Mouse (Mus musculus) ES-Bruce4 (cell line): ENCODE results near the gene Myo5c. TPM values are rescaled to one million over a fixed set of nuclear protein-coding genes. Genes with fewer than 3 reads are reported as not detected.
A peak's percentile ranks its signal among the peaks of the same experiment; 100 is the strongest.

Experiments used
- H3K27ac ChIP-seq: 2 replicates; pipeline ENCODE4 v1.5.1; 2012; ENCODE audit warnings: low read length, inconsistent platforms; ENCODE audit not compliant: insufficient read depth
- H3K27me3 ChIP-seq: 2 replicates; pipeline ENCODE4 v1.6.1; 2012; ENCODE audit warnings: mild to moderate bottlenecking, low read length, inconsistent platforms; ENCODE audit not compliant: control insufficient read depth, poor library complexity, insufficient read depth, severe bottlenecking
- H3K36me3 ChIP-seq: 2 replicates; pipeline ENCODE4 v1.6.1; 2012; ENCODE audit warnings: inconsistent platforms, mild to moderate bottlenecking, low read length, moderate library complexity; ENCODE audit not compliant: control insufficient read depth, poor library complexity, insufficient read depth, severe bottlenecking
- H3K4me1 ChIP-seq: one replicate; pipeline ENCODE4 v1.8.1; 2011; ENCODE audit warnings: low read length; ENCODE audit not compliant: control insufficient read depth, insufficient read depth
- H3K4me3 ChIP-seq: 2 replicates; pipeline ENCODE4 v1.5.1; 2011; ENCODE audit warnings: low read depth, mild to moderate bottlenecking, low read length
- H3K9ac ChIP-seq: 2 replicates; pipeline ENCODE4 v1.6.1; 2012; ENCODE audit warnings: low read depth, mild to moderate bottlenecking, inconsistent platforms; ENCODE audit not compliant: poor library complexity, severe bottlenecking
- H3K9me3 ChIP-seq: replicated peaks from 2 replicates; pipeline ENCODE4 v1.6.1; 2012; ENCODE audit warnings: mild to moderate bottlenecking, low read length, inconsistent platforms; ENCODE audit not compliant: control insufficient read depth, poor library complexity, insufficient read depth, severe bottlenecking
- CTCF ChIP-seq: IDR thresholded peaks from one replicate; pipeline ENCODE4 v1.8.1; 2011; ENCODE audit warnings: low read depth, low read length
- EP300 ChIP-seq: IDR thresholded peaks from 2 replicates; pipeline ENCODE4 v1.6.1; 2011; ENCODE audit warnings: low read depth, low read length; ENCODE audit not compliant: insufficient read depth
- POLR2A ChIP-seq: IDR thresholded peaks from one replicate; pipeline ENCODE4 v1.8.1; 2011; ENCODE audit warnings: low read length; ENCODE audit not compliant: insufficient read depth
- polyA plus RNA-seq: library from polyadenylated mRNA; stranded (reverse); fragments of >200 nt; gene quantifications from 2 replicates; pipeline ENCODE4 v1.2.4, GENCODE M21; 2011; ENCODE audit warnings: low read depth; ENCODE audit not compliant: missing spikeins, insufficient read depth, insufficient read length

Myo5c gene
- polyA plus RNA-seq, 1 experiment: 8.8 TPM

DNA sequence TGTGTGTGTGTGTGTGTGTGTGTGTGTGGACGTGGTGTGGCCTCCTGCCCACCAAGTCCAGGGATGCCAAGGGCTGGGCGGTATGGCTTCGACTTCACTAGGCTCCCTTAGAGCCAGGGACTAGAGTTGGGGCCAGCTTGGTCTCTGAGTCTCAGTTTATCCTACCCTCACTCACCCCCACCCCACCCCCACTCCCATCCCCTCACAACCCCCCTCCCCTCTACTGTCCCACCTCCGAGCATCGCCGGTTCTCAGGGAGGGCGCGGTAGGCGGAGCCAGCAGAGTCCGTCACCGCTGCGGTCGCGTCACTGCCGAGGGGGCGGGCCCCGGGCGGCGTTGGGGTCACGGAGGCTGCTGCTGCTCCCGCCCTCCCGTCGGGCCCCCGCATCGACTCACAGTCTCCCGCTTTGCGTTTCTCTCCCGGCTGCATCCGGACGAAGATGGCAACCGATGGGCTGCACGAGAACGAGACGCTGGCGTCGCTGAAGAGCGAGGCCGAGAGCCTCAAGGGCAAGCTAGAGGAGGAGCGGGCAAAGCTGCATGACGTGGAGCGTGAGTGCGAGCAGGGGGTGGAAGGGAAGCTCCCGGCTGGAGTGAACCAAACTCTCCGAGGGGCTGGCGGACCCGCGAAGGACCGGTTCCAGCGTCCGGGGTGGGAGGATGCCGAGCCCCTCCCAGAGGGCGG is 82.2 kb downstream of the Myo5c start:
- H3K9ac ChIP-seq: peak overlapping the region; percentile 42
- TF ChIP-seq POLR2A (no peak), EP300 (no peak), CTCF (no peak)
- peak overlapping the region; percentile 83 for H3K4me3 ChIP-seq
- H3K9me3 ChIP-seq: no peaks in the 10 kb centered on the region
- no peaks in the 10 kb centered on the region for H3K4me1 ChIP-seq
- no peaks in the 10 kb centered on the region for H3K36me3 ChIP-seq
- no peak overlapping the region for H3K27ac ChIP-seq
- no peaks in the 10 kb centered on the region for H3K27me3 ChIP-seq

GRCm38 (mm10) chr9:75314517-75315105 is 82.8 kb downstream of the Myo5c start:
- Histone ChIP-seq H3K4me1 (no peaks in the 10 kb centered on the region), H3K27me3 (no peaks in the 10 kb centered on the region), H3K9ac (peak overlapping the region; percentile 42), H3K27ac (no peak overlapping the region), H3K4me3 (peak overlapping the region; percentile 83), H3K36me3 (no peaks in the 10 kb centered on the region), H3K9me3 (no peaks in the 10 kb centered on the region)
- TF ChIP-seq CTCF: no peak
- TF ChIP-seq POLR2A: no peak
- TF ChIP-seq EP300: no peak

DNA sequence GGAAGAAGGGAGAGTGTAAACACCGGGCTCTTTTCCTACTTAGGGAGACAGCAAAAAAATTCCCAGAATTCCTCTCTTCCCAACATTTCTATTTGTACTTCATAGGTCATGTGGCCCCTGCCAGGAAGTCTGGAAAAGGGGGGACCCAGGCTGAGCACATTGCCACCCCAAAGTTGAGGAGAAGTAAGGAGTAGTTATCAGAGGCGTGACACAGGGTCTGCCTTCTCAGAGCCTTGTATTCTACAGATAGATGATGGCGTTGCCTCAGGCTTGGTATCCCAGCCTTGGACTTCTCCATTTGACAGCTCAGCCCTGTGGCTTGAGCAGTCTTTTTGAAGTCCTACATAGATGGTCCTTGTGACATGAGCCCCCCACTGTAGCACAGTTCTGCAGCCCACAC is 83.4 kb downstream of the Myo5c start:
- H3K9ac ChIP-seq: peak overlapping the region; percentile 42
- H3K4me3 ChIP-seq: no peak overlapping the region
- H3K27ac ChIP-seq: no peak overlapping the region

GRCm38 (mm10) chr9:75316771-75317170 is 85.0 kb downstream of the Myo5c start:
- Histone ChIP-seq H3K9me3 (no peaks in the 10 kb centered on the region), H3K36me3 (no peaks in the 10 kb centered on the region), H3K9ac (no peak overlapping the region), H3K4me3 (no peak overlapping the region), H3K27me3 (no peaks in the 10 kb centered on the region), H3K27ac (no peak overlapping the region), H3K4me1 (peaks cover 4% of the 10 kb centered on the region)
- TF ChIP-seq CTCF (no peak), POLR2A (no peak)

More for the DNA sequence above, 83.4 kb downstream of the Myo5c start:
- peaks cover 4% of the 10 kb centered on the region for H3K4me1 ChIP-seq
- no peaks in the 10 kb centered on the region for H3K27me3 ChIP-seq
- H3K9me3 ChIP-seq: no peaks in the 10 kb centered on the region
- TF ChIP-seq POLR2A (no peak), EP300 (no peak), CTCF (no peak)
- H3K36me3 ChIP-seq: no peaks in the 10 kb centered on the region

- Histone ChIP-seq H3K27ac (no peak overlapping the region), H3K4me1 (peaks cover 4% of the 10 kb centered on the region), H3K9me3 (no peaks in the 10 kb centered on the region), H3K4me3 (no peak overlapping the region), H3K36me3 (no peaks in the 10 kb centered on the region), H3K27me3 (no peaks in the 10 kb centered on the region), H3K9ac (no peak overlapping the region)
- TF ChIP-seq CTCF: no peak
- no peak for TF ChIP-seq EP300
- no peak for TF ChIP-seq POLR2A
These were observed 86.4 kb downstream of the Myo5c start for GRCm38 (mm10) chr9:75318196-75318595.

DNA sequence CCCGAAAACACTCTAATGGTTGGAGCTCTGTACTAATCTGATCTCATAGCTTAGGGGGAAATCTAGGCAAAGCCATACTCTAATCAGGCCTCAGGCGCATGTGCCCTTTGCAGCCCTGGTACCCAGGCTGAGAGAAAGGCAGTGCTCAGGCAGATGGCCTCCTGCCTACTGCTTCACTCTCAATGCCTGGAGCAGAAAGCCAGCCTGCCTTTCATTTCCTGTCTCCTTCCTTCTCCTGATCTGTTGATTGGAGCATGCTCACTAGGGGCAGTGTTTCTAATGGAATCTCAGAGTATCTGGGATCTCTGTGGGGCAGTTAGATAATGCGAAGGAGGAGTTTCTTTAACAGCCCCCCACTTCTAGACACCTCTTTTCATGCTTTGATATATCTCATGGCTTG is 87.5 kb downstream of the Myo5c start:
- H3K27me3 ChIP-seq: no peaks in the 10 kb centered on the region
- no peak overlapping the region for H3K27ac ChIP-seq
- TF ChIP-seq POLR2A: no peak
- TF ChIP-seq EP300: no peak
- no peak for TF ChIP-seq CTCF
- H3K4me3 ChIP-seq: no peak overlapping the region
- H3K4me1 ChIP-seq: peaks cover 4% of the 10 kb centered on the region
- H3K36me3 ChIP-seq: no peaks in the 10 kb centered on the region
- no peak overlapping the region for H3K9ac ChIP-seq
- no peaks in the 10 kb centered on the region for H3K9me3 ChIP-seq
